Mouse (Mus musculus): ENCODE data around the gene Emc4. TPM values are rescaled to one million over a fixed set of nuclear protein-coding genes. Genes with fewer than 3 reads are reported as not detected.
A peak's percentile ranks its signal among the peaks of the same experiment; 100 is the strongest.

The Emc4 gene
- total RNA-seq, 2 experiments from 2014 or later = 61.2 to 67.8 TPM

GRCm38 (mm10) chr2:112348246-112348645, 19.6 kb downstream of the Emc4 start:
- DNase-seq = no peak
- intact Hi-C loops (cut with DNase I) = no loop called here

DNA sequence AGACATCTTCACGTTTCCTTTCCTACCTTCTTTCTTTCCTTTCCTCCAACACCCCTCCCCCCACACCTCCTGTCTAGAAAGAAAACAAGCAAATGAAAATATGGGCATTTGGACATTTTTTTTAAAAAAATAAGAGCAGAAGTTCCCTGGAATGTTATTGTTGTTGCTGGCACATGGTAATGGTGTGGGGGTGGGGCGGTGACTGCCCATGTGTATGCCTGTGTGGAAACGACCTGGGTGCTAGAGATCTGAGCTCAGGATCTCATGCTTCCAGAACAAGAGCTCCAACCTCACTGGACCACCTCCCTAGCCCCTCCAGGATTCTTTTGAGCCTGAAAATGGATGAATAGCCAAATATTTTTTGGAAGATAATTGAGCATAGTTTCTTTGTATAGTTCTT, 26.7 kb downstream of the Emc4 start:
- intact Hi-C loops (cut with DNase I) = no loop called here
- DNase-seq = no peak

DNA sequence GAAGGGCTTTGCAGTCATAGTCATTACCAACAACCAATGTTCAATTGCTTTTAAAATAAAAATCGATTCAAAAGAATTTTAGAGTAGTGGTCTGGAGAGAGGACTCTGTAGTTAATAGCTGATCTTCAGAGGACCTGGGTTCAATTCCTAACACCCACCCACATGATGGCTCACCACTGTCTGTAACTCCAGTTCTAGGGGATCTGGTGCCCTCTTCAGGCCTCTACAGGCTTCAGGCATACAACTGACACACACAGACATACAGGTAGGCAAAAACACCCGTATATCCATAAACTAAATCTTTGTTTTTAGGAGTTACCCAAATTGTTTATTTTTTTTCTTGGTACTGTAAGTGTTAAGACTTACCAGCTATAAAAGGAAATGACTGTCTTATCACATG, 28.1 kb downstream of the Emc4 start:
- intact Hi-C loops (cut with DNase I) = loop anchor here (10.0 kb wide), 1 partner anchor 75 kb away; the partner anchor contains the start of genes Gm21985, Nop10 and Slc12a6
- DNase-seq = peak; percentile 13 to 18

DNA sequence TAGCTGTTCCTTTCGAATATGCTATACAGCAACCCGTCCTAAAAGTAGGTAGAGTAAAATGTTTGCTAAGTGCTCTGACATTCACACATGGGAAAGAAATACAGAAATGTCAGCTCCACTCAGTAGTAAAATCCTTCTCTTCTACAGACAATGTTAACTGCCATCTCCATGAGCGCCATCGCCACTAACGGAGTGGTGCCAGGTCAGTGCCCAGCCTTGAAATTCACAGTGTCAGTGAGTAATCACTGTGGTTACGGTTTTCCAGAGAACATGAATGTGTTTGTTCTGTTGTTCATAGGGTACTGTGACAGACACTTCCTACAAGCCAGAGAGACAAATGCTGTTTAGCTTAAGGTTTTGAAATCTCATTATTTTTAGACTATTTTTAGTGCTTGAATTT, 30.6 kb downstream of the Emc4 start:
- DNase-seq = no peak
- intact Hi-C loops (cut with DNase I) = loop anchor here (10.0 kb wide), 1 partner anchor 72 kb away; the partner anchor contains the start of genes Gm21985, Nop10 and Slc12a6

GRCm38 (mm10) chr2:112332051-112332898, 35.6 kb downstream of the Emc4 start:
- intact Hi-C loops (cut with DNase I) = loop anchor here (10.0 kb wide), 1 partner anchor 67 kb away; the partner anchor contains the start of genes Gm21985, Nop10 and Slc12a6
- DNase-seq = no peak

DNA sequence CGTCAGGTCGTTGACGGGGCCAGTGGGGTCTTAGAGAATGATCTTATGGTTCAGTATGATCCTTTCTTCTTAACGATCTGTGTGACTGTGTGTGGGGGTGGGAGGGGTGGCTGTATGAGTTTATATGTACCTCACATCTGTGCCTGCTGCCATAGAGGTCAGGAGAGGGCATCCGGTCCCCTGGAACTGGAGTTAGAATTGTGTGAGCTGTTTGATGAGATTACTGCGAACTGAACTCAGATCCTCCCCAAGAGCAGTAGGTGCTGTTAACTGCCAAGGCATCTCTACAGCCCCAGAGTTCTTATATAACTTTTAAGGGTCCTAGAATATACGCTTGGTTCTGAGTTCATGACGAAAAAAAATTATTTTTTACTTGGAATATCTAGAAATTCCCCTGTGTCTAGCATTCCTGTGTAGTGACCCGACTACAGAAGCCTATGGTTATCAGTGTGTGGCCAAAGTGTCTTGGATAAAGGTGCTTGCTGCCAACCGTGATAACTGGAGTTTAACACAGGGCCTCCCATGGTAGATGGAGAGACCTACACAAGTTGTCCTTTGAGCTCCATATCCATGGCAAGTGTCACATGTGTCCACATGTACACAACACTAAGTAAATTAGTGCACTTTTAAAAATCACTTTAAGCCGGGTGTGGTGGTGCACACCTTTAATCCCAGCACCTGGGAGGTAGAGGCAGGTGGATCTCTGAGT, 39.6 kb downstream of the Emc4 start:
- intact Hi-C loops (cut with DNase I) = no loop called here
- DNase-seq = no peak

DNA sequence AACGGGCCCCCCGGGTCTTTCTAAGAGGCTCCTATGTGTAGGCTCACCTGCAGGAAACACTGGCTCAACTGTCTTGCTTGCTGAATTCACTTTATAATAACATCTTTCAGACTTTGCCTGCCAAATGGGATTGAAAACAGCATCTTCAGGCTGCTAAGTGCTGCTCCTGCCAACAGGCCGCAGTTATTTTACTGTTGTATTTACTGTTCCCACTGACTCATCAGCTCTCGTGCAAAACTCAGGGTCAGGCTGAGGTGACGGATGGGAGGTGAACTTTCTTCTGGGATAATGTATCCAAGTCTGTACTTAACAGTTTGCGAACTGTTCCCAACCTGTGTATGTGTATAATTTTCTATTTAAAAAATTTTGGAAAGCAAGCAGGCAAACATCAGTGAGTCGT, 48.9 kb downstream of the Emc4 start:
- DNase-seq = peak in 1 of 2 experiments; percentile 9
- intact Hi-C loops (cut with DNase I) = no loop called here

- intact Hi-C loops (cut with DNase I) = no loop called here
- DNase-seq = no peak
Measured at GRCm38 (mm10) chr2:112318227-112318626, 49.6 kb downstream of the Emc4 start.

GRCm38 (mm10) chr2:112315638-112316037, 52.2 kb downstream of the Emc4 start:
- DNase-seq = no peak
- intact Hi-C loops (cut with DNase I) = no loop called here

Other genes with a start within 250 kb of the Emc4 start
- gene Olfr1316, start 233.1 kb downstream of the Emc4 start, total RNA-seq (2021) = not detected
- not detected for gene Olfr1317, start 227.7 kb downstream of the Emc4 start, total RNA-seq (2021)
- not detected for gene Olfr1318, start 213.8 kb downstream of the Emc4 start, total RNA-seq (2021)
- gene Lpcat4, start 128.6 kb downstream of the Emc4 start, total RNA-seq (2021) = 1 to 10 TPM; 4.3 to 4.4 TPM
- not detected for gene Nutm1, start 108.7 kb downstream of the Emc4 start, total RNA-seq (2021)
- 10 to 100 TPM; 57.1 to 64.2 TPM for gene Nop10, start 106.1 kb downstream of the Emc4 start, total RNA-seq (2021)
- gene Slc12a6, start 102.2 kb downstream of the Emc4 start, total RNA-seq (2021) = 10 to 100 TPM; 40.7 to 42.8 TPM
- gene Gm21985, start 101.7 kb downstream of the Emc4 start, total RNA-seq (2021) = under 1 TPM in 1 of 2 experiments, not detected in 1; 0.51 TPM
- 1 to 10 TPM; 7.3 to 7.6 TPM for gene Katnbl1, start 11.2 kb upstream of the Emc4 start, total RNA-seq (2021)
- gene Emc7, start 87.0 kb upstream of the Emc4 start, total RNA-seq (2021) = 10 to 100 TPM; 15.2 to 15.5 TPM
- gene Chrm5, start 112.7 kb upstream of the Emc4 start, total RNA-seq (2021) = not detected
- gene Aven, start 124.9 kb upstream of the Emc4 start, total RNA-seq (2021) = 10 to 100 TPM; 16.9 to 17.1 TPM

Measured in heart, postnatal 14 days (tissue).